Mouse (Mus musculus) lung, postnatal 14 days (tissue): ENCODE measurements at regions not wholly inside any gene's neighbourhood (a gene's known extent, or its start where the extent isn't known, plus 50 kb on each side); places are given as distances from the start of the nearest gene placed in this dataset.

Experiments used
- DNase-seq: peaks from one replicate; pipeline ENCODE4 v3.0.0; 2021

- DNase-seq: no peak
Measured at GRCm38 (mm10) chr19:22066302-22066701, 72.5 kb upstream of the Trpm3 start.

DNA sequence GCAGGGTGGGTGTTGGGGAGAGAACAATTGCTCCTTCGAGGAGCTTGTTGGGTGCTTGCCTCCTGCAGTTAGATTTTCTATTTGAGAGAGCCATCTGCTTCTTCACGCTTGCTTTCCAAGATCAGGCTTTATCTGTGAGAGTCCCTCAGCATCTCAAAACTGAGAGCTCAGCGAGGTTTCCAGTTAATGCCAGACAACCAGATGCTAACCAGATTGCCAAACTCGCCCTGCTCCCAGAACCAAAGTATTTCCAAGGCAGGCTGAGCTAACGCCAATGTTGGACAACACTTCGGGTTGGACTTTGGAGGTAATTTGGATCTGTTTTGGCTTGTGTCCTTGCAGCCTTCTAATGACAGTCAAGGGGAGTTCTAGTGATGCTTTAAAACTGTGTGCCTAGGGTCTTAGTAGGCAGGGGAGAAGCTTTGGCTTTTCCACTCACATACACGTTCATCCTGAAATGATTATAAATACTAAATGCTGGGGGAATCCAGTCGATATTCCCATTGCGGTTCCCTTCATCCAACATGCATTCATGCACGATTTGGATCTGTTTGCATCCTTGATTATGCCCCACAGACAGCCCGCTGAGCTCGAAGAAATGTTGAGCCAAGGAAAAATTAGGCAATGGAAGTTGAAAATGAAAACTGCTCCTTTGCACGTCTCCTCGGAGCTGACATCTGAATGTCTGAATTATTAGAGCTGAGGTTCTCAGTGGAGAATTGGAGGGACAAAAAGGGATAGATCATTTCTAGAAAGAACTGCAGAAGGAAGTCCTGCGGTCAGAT, 68.4 kb upstream of the Trpm3 start:
- DNase-seq: no peak

- no peak for DNase-seq
Measured at GRCm38 (mm10) chr19:22071701-22072100, 67.1 kb upstream of the Trpm3 start.

DNA sequence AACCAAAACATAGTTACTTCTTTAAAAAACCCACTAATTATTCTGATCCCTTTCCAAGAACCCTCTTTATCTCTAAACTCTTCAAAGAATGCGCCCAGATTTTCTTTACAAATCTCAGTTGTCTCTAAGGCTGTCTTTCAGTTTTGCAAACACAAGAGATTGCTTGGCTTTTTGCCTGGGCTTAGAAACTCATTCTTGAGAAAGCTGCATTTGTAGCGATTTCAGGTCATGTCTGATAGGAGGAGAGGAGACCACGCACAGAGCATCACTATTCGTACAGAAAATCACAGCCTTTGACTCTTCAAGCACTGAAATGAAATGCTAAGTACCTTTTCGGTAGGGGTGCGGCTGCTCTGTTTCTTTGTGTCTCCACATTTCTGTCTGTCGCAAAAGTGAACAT, 64.8 kb upstream of the Trpm3 start:
- DNase-seq: no peak

- DNase-seq: no peak
Measured at GRCm38 (mm10) chr19:22081448-22081847, 57.4 kb upstream of the Trpm3 start.
